Mouse (Mus musculus): ENCODE data around the gene Isyna1. TPM values are rescaled to one million over a fixed set of nuclear protein-coding genes. Genes with fewer than 3 reads are reported as not detected.

The Isyna1 gene
- polyA plus RNA-seq, 2 experiments = 94.4 to 213 TPM

GRCm38 (mm10) chr8:70595811-70596210, 1.6 kb downstream of the Isyna1 start:
- Histone ChIP-seq H3K4me1 (ENCODE audit: control insufficient read depth, insufficient read depth, low read length) (peaks cover 38% of the 10 kb centered on the region), H3K4me2 (replicated peaks; ENCODE audit: low read depth, low read length, severe bottlenecking) (peak overlapping the region; percentile 95; the same call in 1 of the 2 replicates), H3K27me3 (ENCODE audit: control insufficient read depth, insufficient read depth, low read length) (no peaks in the 10 kb centered on the region), H3K36me3 (ENCODE audit: control insufficient read depth, insufficient read depth, low read length) (peaks cover 32% of the 10 kb centered on the region), H3K4me3 (replicated peaks; ENCODE audit: low read length) (peak overlapping the region; percentile 72; the same call in 1 of the 2 replicates), H3K9ac (ENCODE audit: low read depth, low read length, severe bottlenecking) (no peak overlapping the region), H3K27ac (replicated peaks; ENCODE audit: low read depth, low read length) (no peak overlapping the region), H3K9me3 (ENCODE audit: control insufficient read depth, low read length) (no peaks in the 10 kb centered on the region)
- DNase-seq (ENCODE audit: low spot score) = no peak
- no peak for TF ChIP-seq POLR2A (IDR thresholded peaks at IDR 0.05; ENCODE audit: borderline replicate concordance, extremely low read depth, insufficient read depth, insufficient read length)
- WGBS = 93% methylated on average over 12 of the region's 12 CpGs
- ATAC-seq (ENCODE audit: low FRiP score, low read depth) = no peak

- Histone ChIP-seq H3K4me1 (ENCODE audit: control insufficient read depth, insufficient read depth, low read length) (peaks cover 40% of the 10 kb centered on the region), H3K9ac (ENCODE audit: low read depth, low read length, severe bottlenecking) (no peak overlapping the region), H3K4me2 (replicated peaks; ENCODE audit: low read depth, low read length, severe bottlenecking) (no peak overlapping the region), H3K4me3 (replicated peaks; ENCODE audit: low read length) (no peak overlapping the region), H3K36me3 (ENCODE audit: control insufficient read depth, insufficient read depth, low read length) (peaks cover 29% of the 10 kb centered on the region), H3K27ac (replicated peaks; ENCODE audit: low read depth, low read length) (no peak overlapping the region), H3K9me3 (ENCODE audit: control insufficient read depth, low read length) (no peaks in the 10 kb centered on the region), H3K27me3 (ENCODE audit: control insufficient read depth, insufficient read depth, low read length) (no peaks in the 10 kb centered on the region)
- WGBS = 90% methylated on average over 18 of the region's 18 CpGs
- DNase-seq (ENCODE audit: low spot score) = no peak
- TF ChIP-seq POLR2A (IDR thresholded peaks at IDR 0.05; ENCODE audit: borderline replicate concordance, extremely low read depth, insufficient read depth, insufficient read length) = no peak
- ATAC-seq (ENCODE audit: low FRiP score, low read depth) = no peak
Observed at GRCm38 (mm10) chr8:70596216-70596615, 2.0 kb downstream of the Isyna1 start.

DNA sequence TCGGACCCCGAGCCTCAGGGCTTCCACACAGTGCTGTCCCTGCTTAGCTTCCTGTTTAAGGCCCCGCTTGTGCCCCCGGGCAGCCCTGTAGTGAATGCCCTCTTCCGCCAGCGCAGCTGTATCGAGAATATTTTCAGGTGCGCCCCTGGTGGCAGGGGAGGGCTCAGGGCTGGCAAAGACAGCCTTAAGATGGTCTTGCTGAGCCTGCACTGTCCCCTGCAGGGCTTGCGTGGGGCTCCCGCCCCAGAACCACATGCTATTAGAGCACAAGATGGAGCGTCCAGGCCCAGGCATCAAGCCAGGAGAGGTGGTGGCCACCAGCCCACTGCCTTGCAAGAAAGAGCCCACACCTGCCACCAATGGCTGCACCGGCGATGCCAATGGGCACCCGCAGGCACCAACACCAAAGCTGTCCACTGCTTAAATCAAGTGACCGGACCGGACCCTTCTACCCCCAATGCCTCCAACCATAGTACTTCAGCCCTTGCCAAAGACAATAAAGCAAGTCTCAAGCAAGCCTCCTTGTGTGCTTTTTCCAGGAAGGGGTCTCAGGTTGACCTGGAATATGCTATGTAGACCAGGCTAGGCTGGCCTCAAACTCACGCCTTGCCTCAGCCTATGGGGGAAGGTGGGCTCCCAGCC, 2.7 kb downstream of the Isyna1 start:
- 85% methylated on average over 17 of the region's 17 CpGs for WGBS
- Histone ChIP-seq H3K27me3 (ENCODE audit: control insufficient read depth, insufficient read depth, low read length) (no peaks in the 10 kb centered on the region), H3K9me3 (ENCODE audit: control insufficient read depth, low read length) (no peaks in the 10 kb centered on the region), H3K4me3 (replicated peaks; ENCODE audit: low read length) (peak overlapping the region; percentile 46), H3K36me3 (ENCODE audit: control insufficient read depth, insufficient read depth, low read length) (peaks cover 22% of the 10 kb centered on the region), H3K27ac (replicated peaks; ENCODE audit: low read depth, low read length) (no peak overlapping the region), H3K4me1 (ENCODE audit: control insufficient read depth, insufficient read depth, low read length) (peaks cover 45% of the 10 kb centered on the region), H3K4me2 (replicated peaks; ENCODE audit: low read depth, low read length, severe bottlenecking) (peak overlapping the region; percentile 86), H3K9ac (ENCODE audit: low read depth, low read length, severe bottlenecking) (peak overlapping the region; percentile 76; the same call in 1 of the 2 replicates)
- ATAC-seq (ENCODE audit: low FRiP score, low read depth) (no peak), DNase-seq (ENCODE audit: low spot score) (no peak)
- no peak for TF ChIP-seq POLR2A (IDR thresholded peaks at IDR 0.05; ENCODE audit: borderline replicate concordance, extremely low read depth, insufficient read depth, insufficient read length)

- H3K27ac ChIP-seq (replicated peaks; ENCODE audit: low read depth, low read length) = 0 out of 2 replicates have a peak overlapping the region, but pooled peaks have one; percentile 43
- peak overlapping the region; percentile 76 for H3K9ac ChIP-seq (ENCODE audit: low read depth, low read length, severe bottlenecking)
- H3K9me3 ChIP-seq (ENCODE audit: control insufficient read depth, low read length) = no peaks in the 10 kb centered on the region
- peaks cover 22% of the 10 kb centered on the region for H3K36me3 ChIP-seq (ENCODE audit: control insufficient read depth, insufficient read depth, low read length)
- DNase-seq (ENCODE audit: low spot score) (no peak), ATAC-seq (ENCODE audit: low FRiP score, low read depth) (no peak)
- H3K4me2 ChIP-seq (replicated peaks; ENCODE audit: low read depth, low read length, severe bottlenecking) = peak overlapping the region; percentile 86
- no peak for TF ChIP-seq POLR2A (IDR thresholded peaks at IDR 0.05; ENCODE audit: borderline replicate concordance, extremely low read depth, insufficient read depth, insufficient read length)
- peak overlapping the region; percentile 46 for H3K4me3 ChIP-seq (replicated peaks; ENCODE audit: low read length)
- no peaks in the 10 kb centered on the region for H3K27me3 ChIP-seq (ENCODE audit: control insufficient read depth, insufficient read depth, low read length)
- peaks cover 45% of the 10 kb centered on the region for H3K4me1 ChIP-seq (ENCODE audit: control insufficient read depth, insufficient read depth, low read length)
- WGBS = 8% methylated on average over 37 of the region's 68 CpGs
Observed at GRCm38 (mm10) chr8:70597417-70598272, 3.5 kb downstream of the Isyna1 start.

DNA sequence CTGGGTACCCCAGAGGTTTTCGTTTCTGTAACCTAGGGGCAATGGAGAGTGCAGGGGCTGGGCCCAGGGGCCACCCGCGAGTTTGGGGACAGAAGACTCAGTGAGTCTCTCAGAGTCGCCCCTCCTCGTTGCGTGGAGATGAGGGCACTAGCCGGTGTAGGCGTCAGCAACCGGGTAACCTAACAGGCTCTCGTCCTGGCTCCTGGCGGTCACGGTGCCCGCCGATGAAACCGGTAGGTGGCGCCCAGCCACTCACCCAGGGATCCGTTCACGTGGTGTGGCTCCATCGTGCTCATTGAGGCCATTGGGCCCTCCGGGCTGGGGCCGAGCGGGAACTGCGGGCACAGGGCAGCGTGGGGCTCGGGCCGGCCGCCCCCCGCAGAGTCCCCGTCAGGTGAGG, 4.1 kb downstream of the Isyna1 start:
- Histone ChIP-seq H3K4me2 (replicated peaks; ENCODE audit: low read depth, low read length, severe bottlenecking) (peak overlapping the region; percentile 86), H3K4me1 (ENCODE audit: control insufficient read depth, insufficient read depth, low read length) (peaks cover 44% of the 10 kb centered on the region), H3K4me3 (replicated peaks; ENCODE audit: low read length) (peak overlapping the region; percentile 46), H3K27me3 (ENCODE audit: control insufficient read depth, insufficient read depth, low read length) (no peaks in the 10 kb centered on the region), H3K9me3 (ENCODE audit: control insufficient read depth, low read length) (no peaks in the 10 kb centered on the region), H3K36me3 (ENCODE audit: control insufficient read depth, insufficient read depth, low read length) (peaks cover 26% of the 10 kb centered on the region), H3K9ac (ENCODE audit: low read depth, low read length, severe bottlenecking) (peak overlapping the region; percentile 76), H3K27ac (replicated peaks; ENCODE audit: low read depth, low read length) (peak overlapping the region; percentile 43; the same call in 1 of the 2 replicates)
- DNase-seq (ENCODE audit: low spot score) (peak; percentile 67), ATAC-seq (ENCODE audit: low FRiP score, low read depth) (peak; percentile 17; the same call in 1 of the 2 replicates)
- 3% methylated on average over 19 of the region's 29 CpGs for whole genome bisulfite sequencing
- TF ChIP-seq POLR2A (IDR thresholded peaks at IDR 0.05; ENCODE audit: borderline replicate concordance, extremely low read depth, insufficient read depth, insufficient read length) = no peak

All from limb, embryonic 14.5 days (tissue).